Mouse (Mus musculus) small intestine, adult 2 months (tissue): ENCODE results near the gene Sacs.

Experiments
- CTCF ChIP-seq: fragments of 200-500 bp; IDR thresholded peaks from 2 replicates; pipeline ENCODE4 v1.5.1; 2012; ENCODE audit warnings: low read depth, mild to moderate bottlenecking, control low read depth, inconsistent platforms, low read length, moderate library complexity, mixed read lengths; ENCODE audit not compliant: insufficient replicate concordance, insufficient read length; ENCODE audit errors: extremely low read depth
- POLR2A ChIP-seq: fragments of 200-500 bp; IDR thresholded peaks from 2 replicates; pipeline ENCODE4 v1.6.1; 2012; ENCODE audit warnings: low read depth, mild to moderate bottlenecking, control low read depth, inconsistent platforms, low read length, moderate library complexity

DNA sequence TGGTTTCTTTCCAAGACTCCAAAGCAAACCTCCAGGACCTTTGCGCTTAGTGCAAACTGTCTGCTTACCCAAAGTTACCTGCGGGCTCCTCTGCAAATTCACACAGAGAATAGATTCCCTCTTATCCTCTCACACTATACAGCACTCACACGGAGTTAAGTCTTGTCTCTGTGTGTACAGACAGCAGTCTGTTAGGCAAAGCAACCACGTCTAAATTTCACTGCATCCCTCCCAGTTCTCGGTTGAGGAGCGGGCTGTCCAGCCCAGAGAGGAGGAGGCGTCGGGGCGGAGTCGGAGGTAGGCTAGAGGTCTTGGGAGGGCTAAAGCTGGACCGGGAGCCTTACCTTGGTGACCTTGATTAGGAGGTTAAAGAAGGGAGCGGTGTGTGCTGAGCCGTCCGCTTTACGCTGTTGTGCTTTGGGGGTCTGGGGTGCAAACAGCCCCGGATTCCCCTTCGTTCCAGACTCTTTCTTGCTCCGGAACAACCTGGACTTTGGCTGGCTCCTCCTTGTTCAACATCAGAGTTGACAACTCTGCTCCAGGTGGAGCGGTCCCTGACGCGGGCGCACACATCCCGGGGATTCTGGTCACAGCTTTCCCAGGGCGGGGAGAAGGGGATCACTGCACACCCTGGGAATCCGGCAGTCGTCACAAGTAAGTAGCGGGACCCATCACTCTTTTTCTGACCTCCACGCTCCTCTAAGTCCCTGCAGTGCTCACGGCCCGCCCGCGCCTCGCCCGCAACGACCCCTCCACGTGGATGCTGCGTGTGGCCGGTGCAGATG lies 136.3 kb downstream of the Sacs start:
- TF ChIP-seq CTCF (no peak), POLR2A (no peak)
